Mouse (Mus musculus) liver, postnatal 0 days (tissue): ENCODE measurements at regions not wholly inside any gene's neighbourhood (a gene's known extent, or its start where the extent isn't known, plus 50 kb on each side); places are given as distances from the start of the nearest gene placed in this dataset.

ENCODE experiments used
- CTCF ChIP-seq: sonication (generic); IDR thresholded peaks from 2 replicates; pipeline ENCODE4 v1.5.1; 2016; ENCODE audit warnings: antibody characterized with exemption, low read depth
- EP300 ChIP-seq: IDR thresholded peaks from 2 replicates; pipeline ENCODE4 v1.6.1; 2016; ENCODE audit warnings: antibody characterized with exemption, low read depth, mild to moderate bottlenecking

DNA sequence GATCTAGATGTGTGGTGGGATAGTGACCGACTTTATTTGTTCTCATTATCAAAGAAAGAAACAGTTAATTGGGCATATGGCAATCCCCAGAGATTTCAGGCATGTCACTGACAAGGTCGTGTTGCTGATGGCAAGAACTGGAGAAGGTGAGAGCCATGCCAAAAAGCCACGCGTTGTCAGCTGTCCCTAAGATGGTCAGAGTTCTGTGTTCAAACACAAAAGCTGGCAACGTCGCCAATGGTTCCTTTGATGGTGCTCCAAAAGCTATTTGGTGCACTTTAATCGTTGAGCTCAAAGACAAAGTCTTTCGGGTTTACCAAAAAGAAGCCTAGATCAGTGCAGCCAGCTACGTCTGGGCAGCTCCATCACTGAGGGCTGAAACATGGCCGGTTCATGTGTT lies 185.4 kb downstream of the Ktn1 start:
- TF ChIP-seq CTCF = no peak
- no peak for TF ChIP-seq EP300
